Mouse (Mus musculus) liver, embryonic 15.5 days (tissue): ENCODE data around the gene 4933407L21Rik. TPM values are rescaled to one million over a fixed set of nuclear protein-coding genes. Genes with fewer than 3 reads are reported as not detected.

ENCODE experiments used
- ATAC-seq: fragments of 200-750 bp; cut with Nextera tagmentation; 2 replicates; pipeline ENCODE4 v1.8.0; 2017; ENCODE audit warnings: moderate number of reproducible peaks, mild to moderate bottlenecking, moderate library complexity; ENCODE audit not compliant: insufficient read depth
- H3K27ac ChIP-seq: fragments of 300-500 bp; sonication (generic); replicated peaks from 2 replicates; pipeline ENCODE4 v1.5.1; 2015; ENCODE audit warnings: mild to moderate bottlenecking, inconsistent platforms
- H3K27me3 ChIP-seq: fragments of 300-500 bp; sonication (generic); 2 replicates; pipeline ENCODE4 v1.6.1; 2015; ENCODE audit warnings: mild to moderate bottlenecking, inconsistent platforms
- H3K36me3 ChIP-seq: fragments of 300-500 bp; sonication (generic); replicated peaks from 2 replicates; pipeline ENCODE4 v1.6.1; 2015; ENCODE audit warnings: moderate library complexity, mild to moderate bottlenecking, inconsistent platforms
- H3K4me1 ChIP-seq: fragments of 300-500 bp; sonication (generic); replicated peaks from 2 replicates; pipeline ENCODE4 v1.6.1; 2015; ENCODE audit warnings: inconsistent platforms
- H3K4me2 ChIP-seq: fragments of 300-500 bp; sonication (generic); 2 replicates; pipeline ENCODE4 v1.6.1; 2015; ENCODE audit warnings: moderate library complexity, mild to moderate bottlenecking, inconsistent platforms
- H3K4me3 ChIP-seq: fragments of 300-500 bp; sonication (generic); replicated peaks from 2 replicates; pipeline ENCODE4 v1.5.1; 2015; ENCODE audit warnings: mild to moderate bottlenecking, inconsistent platforms
- H3K9ac ChIP-seq: fragments of 300-500 bp; sonication (generic); 2 replicates; pipeline ENCODE4 v1.6.1; 2015; ENCODE audit warnings: moderate library complexity, mild to moderate bottlenecking, inconsistent platforms
- H3K9me3 ChIP-seq: fragments of 300-500 bp; sonication (generic); replicated peaks from 2 replicates; pipeline ENCODE4 v1.6.1; 2016; ENCODE audit warnings: inconsistent platforms
- WGBS: fragments of 180-500 bp; shearing (Covaris S2); methylation state at CpG from one replicate; pipeline ENCODE4 v1.1.7; 2015; ENCODE audit warnings: mixed read lengths; ENCODE audit not compliant: insufficient replicate concordance; 5-methylcytosine and 5-hydroxymethylcytosine counted together
- polyA plus RNA-seq: library from polyadenylated mRNA; unstranded; fragments of >200 nt; fragmentation: Nextera tagmentation; extraction: Ambion mirVana; gene quantifications from 2 replicates; pipeline ENCODE4 v1.2.1, GENCODE M21; 2015

4933407L21Rik gene
- polyA plus RNA-seq = not detected in 2 replicates

GRCm38 (mm10) chr1:85928057-85928687 is at the start of gene 4933407L21Rik:
Gene 4933407L21Rik (plus strand): TSS chr1:85928483.
- Histone ChIP-seq H3K27me3 (no peaks in the 10 kb centered on the region), H3K4me3 (no peak within 1 kb of the TSS), H3K9me3 (no peaks in the 10 kb centered on the region), H3K4me1 (peaks cover 2% of the 10 kb centered on the region), H3K27ac (no peak within 1 kb of the TSS), H3K4me2 (no peak within 1 kb of the TSS), H3K9ac (no peak within 1 kb of the TSS), H3K36me3 (no peaks in the 10 kb centered on the region)
- 48% methylated on average over 4 of the region's 4 CpGs for WGBS
- no peak for ATAC-seq

- H3K27me3 ChIP-seq = no peaks in the 10 kb centered on the region
- no peak overlapping the region for H3K9ac ChIP-seq
- no peaks in the 10 kb centered on the region for H3K4me1 ChIP-seq
- H3K4me2 ChIP-seq = no peak overlapping the region
- WGBS = 80% methylated on average over 12 of the region's 12 CpGs
- H3K4me3 ChIP-seq = no peak overlapping the region
- no peaks in the 10 kb centered on the region for H3K36me3 ChIP-seq
- H3K27ac ChIP-seq = no peak overlapping the region
- no peak for ATAC-seq
- H3K9me3 ChIP-seq = no peaks in the 10 kb centered on the region; the same call in 1 of the 2 replicates
These were observed 46.3 kb upstream of the 4933407L21Rik start for GRCm38 (mm10) chr1:85882003-85882402.

GRCm38 (mm10) chr1:85887221-85887620 is 41.1 kb upstream of the 4933407L21Rik start:
- no peak overlapping the region for H3K9ac ChIP-seq
- no peaks in the 10 kb centered on the region for H3K4me1 ChIP-seq
- no peaks in the 10 kb centered on the region for H3K36me3 ChIP-seq
- no peaks in the 10 kb centered on the region for H3K27me3 ChIP-seq
- H3K9me3 ChIP-seq = no peaks in the 10 kb centered on the region
- 74% methylated on average over 7 of the region's 7 CpGs for WGBS
- no peak overlapping the region for H3K4me2 ChIP-seq
- H3K4me3 ChIP-seq = no peak overlapping the region
- ATAC-seq = no peak
- H3K27ac ChIP-seq = no peak overlapping the region

DNA sequence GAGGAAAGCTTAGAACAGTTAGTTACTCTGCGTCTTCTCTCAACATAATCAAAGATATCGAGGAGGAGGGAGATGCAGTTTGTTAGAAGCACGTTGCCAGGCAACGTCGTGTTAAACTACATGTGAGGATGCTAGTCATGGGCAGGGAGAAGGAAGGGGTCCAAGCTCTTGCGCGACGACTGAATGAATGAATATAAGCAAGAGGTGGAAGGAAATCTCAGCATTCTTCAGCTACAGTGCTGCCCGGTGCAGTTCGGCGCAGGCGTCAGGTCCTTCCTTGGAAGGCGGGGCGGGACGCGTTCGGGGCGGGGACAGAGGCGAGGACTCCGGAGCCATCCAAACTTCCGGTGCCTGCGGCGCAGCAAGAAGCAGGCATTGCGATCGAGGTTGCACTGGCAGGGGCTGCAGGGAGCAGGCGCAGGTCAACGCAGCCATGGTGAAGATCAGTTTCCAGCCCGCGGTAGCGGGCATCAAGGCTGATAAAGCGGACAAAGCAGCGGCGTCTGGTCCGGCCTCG is 34.0 kb upstream of the 4933407L21Rik start, which contains the start of gene Itm2c:
Gene Itm2c, plus strand, starts transcription at position 51 of the 517 bp plus-strand sequence.
- H3K36me3 ChIP-seq = no peaks in the 10 kb centered on the region
- H3K27me3 ChIP-seq = no peaks in the 10 kb centered on the region
- 2% methylated on average over 35 of the region's 35 CpGs for WGBS
- H3K4me2 ChIP-seq = peak within 1 kb of the TSS; percentile 90
- H3K27ac ChIP-seq = peak within 1 kb of the TSS; percentile 35; the same call in 1 of the 2 replicates
- no peaks in the 10 kb centered on the region for H3K9me3 ChIP-seq
- peak within 1 kb of the TSS; percentile 49 for H3K9ac ChIP-seq
- peak within 1 kb of the TSS; percentile 71 for H3K4me3 ChIP-seq
- peak; percentile 56 for ATAC-seq
- H3K4me1 ChIP-seq = peaks cover 49% of the 10 kb centered on the region

DNA sequence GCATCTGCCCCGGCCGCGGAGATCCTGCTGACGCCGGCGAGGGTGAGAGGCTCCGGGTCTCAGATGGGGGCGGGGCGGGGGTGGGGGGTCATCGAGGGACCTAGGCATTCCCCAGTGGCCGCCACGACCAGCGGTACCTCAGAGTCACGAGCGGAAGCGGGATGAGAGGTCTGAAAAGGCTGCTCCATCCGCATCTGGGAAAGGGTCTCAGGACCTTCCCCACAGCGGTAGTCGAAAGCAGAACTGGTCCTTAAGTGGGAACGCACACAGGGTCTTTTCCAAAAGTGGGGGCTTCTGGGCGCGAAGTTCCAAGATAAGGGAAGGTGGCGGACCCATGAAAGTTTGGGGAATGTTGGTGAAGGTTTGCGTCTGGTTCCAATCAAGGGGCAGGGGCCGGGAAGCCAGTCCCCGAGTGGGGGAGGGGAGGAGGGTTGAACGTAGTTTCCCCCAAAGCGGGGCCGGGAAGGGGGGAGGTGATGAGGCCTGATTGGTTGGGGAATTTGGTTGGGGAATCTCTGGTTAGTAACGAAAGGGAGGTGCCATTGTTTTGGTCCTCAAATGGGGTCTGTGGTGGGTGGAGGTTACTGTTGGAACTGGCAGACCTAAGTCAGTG is 33.4 kb upstream of the 4933407L21Rik start:
- no peaks in the 10 kb centered on the region for H3K27me3 ChIP-seq
- H3K9me3 ChIP-seq = no peaks in the 10 kb centered on the region
- H3K4me2 ChIP-seq = peak overlapping the region; percentile 90
- 2% methylated on average over 30 of the region's 30 CpGs for WGBS
- H3K4me1 ChIP-seq = peaks cover 54% of the 10 kb centered on the region
- peak overlapping the region; percentile 49 for H3K9ac ChIP-seq
- peak overlapping the region; percentile 71 for H3K4me3 ChIP-seq
- H3K36me3 ChIP-seq = no peaks in the 10 kb centered on the region
- peak overlapping the region; percentile 35; the same call in 1 of the 2 replicates for H3K27ac ChIP-seq
- peak; percentile 22 for ATAC-seq

DNA sequence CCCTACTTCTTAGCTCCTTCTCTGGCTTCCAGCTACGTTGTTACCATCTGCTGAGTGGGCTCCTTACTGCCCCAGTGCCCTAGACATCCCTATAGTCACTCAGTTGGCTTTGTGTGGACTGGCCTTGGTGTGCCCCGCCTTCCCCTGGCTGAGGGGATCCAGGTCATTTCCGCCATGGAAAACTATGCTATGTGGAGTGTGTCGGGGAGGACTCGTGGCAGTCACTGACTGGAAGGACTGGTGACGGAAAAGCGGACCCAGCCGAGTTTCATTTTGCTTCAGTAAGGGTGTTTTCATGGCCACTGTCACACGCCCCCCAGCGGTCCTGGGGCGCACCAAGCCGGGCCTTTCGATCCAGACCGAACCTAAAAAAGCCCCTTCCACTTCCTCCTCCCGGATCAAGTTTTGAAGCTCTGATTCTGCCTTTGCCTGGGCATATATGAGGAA is 32.9 kb upstream of the 4933407L21Rik start:
- H3K4me1 ChIP-seq = peaks cover 59% of the 10 kb centered on the region
- ATAC-seq = peak; percentile 51
- H3K9me3 ChIP-seq = no peaks in the 10 kb centered on the region

GRCm38 (mm10) chr1:85896110-85896509 is 32.2 kb upstream of the 4933407L21Rik start:
- peaks cover 66% of the 10 kb centered on the region for H3K4me1 ChIP-seq
- WGBS = 60% methylated on average over 5 of the region's 5 CpGs
- no peaks in the 10 kb centered on the region for H3K27me3 ChIP-seq
- no peaks in the 10 kb centered on the region for H3K36me3 ChIP-seq
- H3K9me3 ChIP-seq = no peaks in the 10 kb centered on the region
- ATAC-seq = no peak
- H3K4me2 ChIP-seq = peak overlapping the region; percentile 90
- no peak overlapping the region for H3K27ac ChIP-seq
- no peak overlapping the region for H3K9ac ChIP-seq
- H3K4me3 ChIP-seq = 0 out of 2 replicates have a peak overlapping the region, but pooled peaks have one; percentile 71

More for the DNA sequence above, 32.9 kb upstream of the 4933407L21Rik start:
- peak overlapping the region; percentile 49 for H3K9ac ChIP-seq
- H3K27ac ChIP-seq = peak overlapping the region; percentile 3; the same call in 1 of the 2 replicates
- no peaks in the 10 kb centered on the region for H3K36me3 ChIP-seq
- H3K27me3 ChIP-seq = no peaks in the 10 kb centered on the region
- H3K4me2 ChIP-seq = peak overlapping the region; percentile 90
- WGBS = 3% methylated on average over 15 of the region's 15 CpGs
- peak overlapping the region; percentile 71 for H3K4me3 ChIP-seq

- peak overlapping the region; percentile 90 for H3K4me2 ChIP-seq
- WGBS = 23% methylated on average over 12 of the region's 12 CpGs
- H3K36me3 ChIP-seq = no peaks in the 10 kb centered on the region
- no peak overlapping the region for H3K9ac ChIP-seq
- no peak overlapping the region for H3K27ac ChIP-seq
- no peak overlapping the region for H3K4me3 ChIP-seq
- no peaks in the 10 kb centered on the region for H3K9me3 ChIP-seq
- H3K4me1 ChIP-seq = peaks cover 75% of the 10 kb centered on the region
- ATAC-seq = no peak
- no peaks in the 10 kb centered on the region for H3K27me3 ChIP-seq
These were observed 31.2 kb upstream of the 4933407L21Rik start for GRCm38 (mm10) chr1:85896781-85897700.

DNA sequence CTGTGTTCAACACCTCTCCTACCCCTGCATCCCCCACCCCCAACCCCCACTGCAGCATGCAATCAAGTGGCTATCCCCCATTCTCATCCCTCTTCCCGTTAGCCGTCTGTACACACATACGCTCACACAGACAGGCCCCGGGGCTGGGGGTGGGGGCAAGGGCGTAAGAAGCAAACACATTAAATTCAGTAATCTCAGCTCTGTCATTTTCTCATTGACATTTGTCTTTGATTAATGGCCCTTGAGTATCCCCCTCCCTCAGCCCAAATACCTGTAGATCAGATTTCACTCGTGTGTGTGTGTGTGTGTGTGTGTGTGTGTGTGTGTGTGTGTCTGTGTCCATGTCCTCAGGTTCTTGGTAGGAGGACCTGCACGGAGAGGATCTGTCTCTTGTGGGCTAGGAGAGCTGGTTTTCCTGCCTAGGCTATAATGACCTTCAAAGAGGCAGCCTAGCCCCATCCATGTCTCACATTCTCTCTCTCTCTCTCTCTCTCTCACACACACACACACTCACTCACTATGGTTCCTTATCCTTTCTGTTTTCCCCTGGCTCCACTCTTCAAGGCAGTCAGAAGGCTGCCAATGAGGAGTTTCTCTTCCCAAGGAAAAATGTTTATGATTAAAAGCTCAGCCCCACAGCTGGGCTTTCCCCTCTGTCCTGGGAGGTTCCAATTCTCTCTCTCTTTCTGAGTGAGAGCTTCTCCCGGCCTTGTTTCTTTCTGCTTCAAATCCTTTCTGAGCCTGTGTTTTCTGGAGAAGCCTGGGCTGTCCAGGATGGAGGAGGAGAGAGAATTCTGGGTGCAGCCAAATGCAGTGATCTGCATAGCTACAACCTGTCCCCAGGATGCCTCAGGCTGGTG is 30.2 kb upstream of the 4933407L21Rik start:
- peaks cover 78% of the 10 kb centered on the region for H3K4me1 ChIP-seq
- no peak for ATAC-seq
- no peak overlapping the region for H3K9ac ChIP-seq
- no peaks in the 10 kb centered on the region for H3K27me3 ChIP-seq
- no peaks in the 10 kb centered on the region for H3K36me3 ChIP-seq
- no peak overlapping the region for H3K4me2 ChIP-seq
- 56% methylated on average over 8 of the region's 8 CpGs for WGBS
- no peaks in the 10 kb centered on the region for H3K9me3 ChIP-seq
- H3K27ac ChIP-seq = no peak overlapping the region
- no peak overlapping the region for H3K4me3 ChIP-seq

GRCm38 (mm10) chr1:85898761-85899387 is 29.4 kb upstream of the 4933407L21Rik start:
- 52% methylated on average over 12 of the region's 12 CpGs for WGBS
- no peaks in the 10 kb centered on the region for H3K9me3 ChIP-seq
- H3K27ac ChIP-seq = no peak overlapping the region
- no peak overlapping the region for H3K9ac ChIP-seq
- peaks cover 76% of the 10 kb centered on the region for H3K4me1 ChIP-seq
- no peak overlapping the region for H3K4me3 ChIP-seq
- no peak for ATAC-seq
- H3K36me3 ChIP-seq = no peaks in the 10 kb centered on the region
- no peaks in the 10 kb centered on the region for H3K27me3 ChIP-seq
- no peak overlapping the region for H3K4me2 ChIP-seq
